Mouse (Mus musculus) heart, postnatal 0 days (tissue): ENCODE results near the gene Gfod1. TPM values are rescaled to one million over a fixed set of nuclear protein-coding genes. Genes with fewer than 3 reads are reported as not detected.
A peak's percentile ranks its signal among the peaks of the same experiment; 100 is the strongest.

Experiments used
- ATAC-seq: fragments of 200-750 bp; cut with Nextera tagmentation; 2 replicates; pipeline ENCODE4 v1.8.0; 2017; ENCODE audit warnings: low read depth, moderate number of reproducible peaks, moderate library complexity; ENCODE audit not compliant: insufficient read depth
- DNase-seq: peaks from one replicate; pipeline ENCODE4 v3.0.0-alpha.2; 2016; ENCODE audit warnings: low spot score
- H3K27ac ChIP-seq: fragments of 300-500 bp; sonication (generic); 2 replicates; pipeline ENCODE4 v1.5.1; 2014; ENCODE audit warnings: low read depth, mild to moderate bottlenecking
- H3K27me3 ChIP-seq: fragments of 300-500 bp; sonication (generic); 2 replicates; pipeline ENCODE4 v1.6.1; 2014; ENCODE audit warnings: low read length, mixed read lengths; ENCODE audit not compliant: control insufficient read depth, insufficient read depth
- H3K36me3 ChIP-seq: fragments of 300-500 bp; sonication (generic); replicated peaks from 2 replicates; pipeline ENCODE4 v1.6.1; 2014; ENCODE audit warnings: low read length, mixed read lengths; ENCODE audit not compliant: control insufficient read depth, insufficient read depth
- H3K4me1 ChIP-seq: fragments of 300-500 bp; sonication (generic); 2 replicates; pipeline ENCODE4 v1.6.1; 2014; ENCODE audit warnings: antibody characterized with exemption; ENCODE audit not compliant: control insufficient read depth, insufficient read depth
- H3K4me2 ChIP-seq: fragments of 300-500 bp; sonication (generic); 2 replicates; pipeline ENCODE4 v1.6.1; 2014; ENCODE audit warnings: low read depth, mild to moderate bottlenecking, low read length, moderate library complexity
- H3K4me3 ChIP-seq: fragments of 300-500 bp; sonication (generic); 2 replicates; pipeline ENCODE4 v1.5.1; 2014; ENCODE audit warnings: low read depth, low read length
- H3K9ac ChIP-seq: fragments of 300-500 bp; sonication (generic); replicated peaks from 2 replicates; pipeline ENCODE4 v1.6.1; 2014; ENCODE audit warnings: low read depth, low read length, mixed read lengths
- H3K9me3 ChIP-seq: fragments of 300-500 bp; sonication (generic); replicated peaks from 2 replicates; pipeline ENCODE4 v1.6.1; 2016; ENCODE audit warnings: low read length; ENCODE audit not compliant: control insufficient read depth
- CTCF ChIP-seq: IDR thresholded peaks from 2 replicates; pipeline ENCODE4 v1.5.1; 2016; ENCODE audit warnings: antibody characterized with exemption, control low read depth, low read depth
- EP300 ChIP-seq: IDR thresholded peaks from 2 replicates; pipeline ENCODE4 v1.6.1; 2016; ENCODE audit warnings: antibody characterized with exemption, low read depth
- WGBS: fragments of 180-500 bp; shearing (Covaris S2); extraction: QIAGEN DNeasy Blood & Tissue Kit; methylation state at CpG from one replicate; pipeline ENCODE4 v1.1.7; 2014; 5-methylcytosine and 5-hydroxymethylcytosine counted together
- polyA plus RNA-seq: library from polyadenylated mRNA; unstranded; fragments of >200 nt; fragmentation: Nextera tagmentation; extraction: Ambion mirVana; gene quantifications from 2 replicates; pipeline ENCODE4 v1.2.1, GENCODE M21; 2015
- total RNA-seq: library from RNA; depleted of rRNA; stranded (reverse); fragments of >200 nt; gene quantifications from 2 replicates; pipeline ENCODE4 v1.2.3, GENCODE M21; 2014; ENCODE audit warnings: low replicate concordance; rRNA removed

Gene Gfod1
- total RNA-seq (14.4 and 20.5 TPM in 2 replicates), polyA plus RNA-seq (1.5 and 2.5 TPM in 2 replicates)

DNA sequence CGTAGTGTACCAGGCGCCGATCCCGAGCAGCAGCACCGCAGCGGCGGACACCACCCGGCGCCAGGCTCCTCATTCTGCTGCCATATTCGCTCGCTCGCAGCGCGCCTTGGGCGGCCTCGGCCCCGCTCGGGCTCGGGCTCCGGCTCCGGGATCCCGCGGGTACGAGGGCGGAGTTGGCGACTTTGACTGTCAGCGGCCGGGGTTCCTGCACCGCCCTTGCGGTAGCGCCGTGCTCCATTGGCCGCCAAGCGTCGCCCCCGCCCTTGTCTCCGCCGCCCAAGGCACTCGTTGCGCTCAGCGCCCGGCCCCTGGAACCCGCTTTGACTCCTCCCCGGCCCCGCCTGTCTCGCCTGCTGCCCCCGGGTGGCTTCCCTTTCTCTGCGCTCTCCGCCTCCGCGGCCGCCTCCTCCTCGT lies at the start of gene Gfod1:
Gene Gfod1 (minus strand): TSS at position 155 of the 414 bp plus-strand sequence.
- peaks cover 25% of the 10 kb centered on the region for H3K4me1 ChIP-seq
- TF ChIP-seq EP300 (no peak), CTCF (peak; percentile 42)
- H3K4me3 ChIP-seq, result peak within 1 kb of the TSS; percentile 88
- H3K27ac ChIP-seq, result peak within 1 kb of the TSS; percentile 92
- H3K4me2 ChIP-seq, result peak within 1 kb of the TSS; percentile 99
- ATAC-seq (peak; percentile 97), DNase-seq (peak; percentile 98)
- peak within 1 kb of the TSS; percentile 81 for H3K9ac ChIP-seq
- WGBS, result under 1% methylated on average over 50 of the region's 53 CpGs
- no peaks in the 10 kb centered on the region for H3K9me3 ChIP-seq
- H3K27me3 ChIP-seq, result no peaks in the 10 kb centered on the region
- no peaks in the 10 kb centered on the region for H3K36me3 ChIP-seq

GRCm38 (mm10) chr13:43353356-43353755 lies 49.4 kb upstream of the Gfod1 start:
- Histone ChIP-seq H3K4me3 (no peak overlapping the region), H3K4me2 (no peak overlapping the region), H3K27ac (no peak overlapping the region), H3K9ac (no peak overlapping the region), H3K9me3 (no peaks in the 10 kb centered on the region), H3K27me3 (no peaks in the 10 kb centered on the region), H3K4me1 (peaks cover 10% of the 10 kb centered on the region; the same call in 1 of the 2 replicates), H3K36me3 (no peaks in the 10 kb centered on the region)
- 73% methylated on average over 4 of the region's 4 CpGs for WGBS
- ATAC-seq (no peak), DNase-seq (no peak)
- no peak for TF ChIP-seq EP300
- no peak for TF ChIP-seq CTCF

GRCm38 (mm10) chr13:43350489-43351169 lies 46.7 kb upstream of the Gfod1 start:
- ATAC-seq, result no peak
- TF ChIP-seq EP300 (no peak), CTCF (no peak)
- no peak for DNase-seq
- Histone ChIP-seq H3K27ac (no peak overlapping the region), H3K4me2 (no peak overlapping the region), H3K9me3 (no peaks in the 10 kb centered on the region), H3K4me1 (peaks cover 10% of the 10 kb centered on the region; the same call in 1 of the 2 replicates), H3K36me3 (no peaks in the 10 kb centered on the region), H3K27me3 (no peaks in the 10 kb centered on the region), H3K9ac (no peak overlapping the region), H3K4me3 (no peak overlapping the region)
- 58% methylated on average over 9 of the region's 9 CpGs for WGBS

- peaks cover 10% of the 10 kb centered on the region; the same call in 1 of the 2 replicates for H3K4me1 ChIP-seq
- no peak for ATAC-seq
- WGBS, result 77% methylated on average over 8 of the region's 8 CpGs
- no peak for DNase-seq
- H3K36me3 ChIP-seq, result no peaks in the 10 kb centered on the region
- no peaks in the 10 kb centered on the region for H3K27me3 ChIP-seq
- no peak overlapping the region for H3K4me3 ChIP-seq
- TF ChIP-seq CTCF (no peak), EP300 (no peak)
- no peak overlapping the region for H3K4me2 ChIP-seq
- no peak overlapping the region for H3K27ac ChIP-seq
- no peaks in the 10 kb centered on the region for H3K9me3 ChIP-seq
- H3K9ac ChIP-seq, result no peak overlapping the region
Observed at GRCm38 (mm10) chr13:43349376-43349775, 45.4 kb upstream of the Gfod1 start.

DNA sequence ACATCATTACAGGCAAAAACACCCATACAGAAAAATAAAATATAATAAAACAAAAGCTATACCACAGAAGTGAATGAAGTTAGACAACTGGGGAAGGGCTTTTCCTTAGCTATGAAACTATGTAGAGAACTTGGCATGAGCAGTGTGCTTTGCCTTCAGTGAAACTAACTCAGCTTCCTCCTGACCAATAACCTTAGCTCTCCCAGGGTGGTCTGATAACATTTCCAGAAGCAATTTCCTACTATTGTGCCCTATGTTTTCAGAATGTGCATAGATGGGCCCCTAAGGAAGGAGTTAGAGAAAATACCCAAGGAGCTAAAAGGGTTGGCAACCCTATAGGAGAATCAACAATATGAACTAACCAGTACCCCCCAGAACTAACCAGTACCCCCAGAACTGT lies 42.9 kb upstream of the Gfod1 start:
- ATAC-seq, result no peak
- Histone ChIP-seq H3K27me3 (no peaks in the 10 kb centered on the region), H3K4me2 (no peak overlapping the region), H3K4me1 (0 out of 2 replicates have a peak, but pooled peaks cover 4% of the 10 kb centered on the region), H3K9me3 (no peaks in the 10 kb centered on the region), H3K4me3 (no peak overlapping the region), H3K9ac (no peak overlapping the region), H3K36me3 (no peaks in the 10 kb centered on the region), H3K27ac (no peak overlapping the region)
- TF ChIP-seq CTCF (no peak), EP300 (no peak)
- DNase-seq, result no peak
